Mouse (Mus musculus) midbrain, embryonic 14.5 days (tissue): Measurements from ENCODE around the gene Atg10. TPM values are rescaled to one million over a fixed set of nuclear protein-coding genes. Genes with fewer than 3 reads are reported as not detected.

Experiments
- ATAC-seq: fragments of 200-750 bp; cut with Nextera tagmentation; 2 replicates; pipeline ENCODE4 v1.8.0; 2017; ENCODE audit warnings: moderate number of reproducible peaks, moderate library complexity; ENCODE audit not compliant: low FRiP score, low TSS enrichment
- DNase-seq: peaks from one replicate; pipeline ENCODE4 v3.0.0-alpha.2; 2015
- H3K27ac ChIP-seq: fragments of 300-500 bp; sonication (generic); replicated peaks from 2 replicates; pipeline ENCODE4 v1.5.1; 2014; ENCODE audit warnings: mild to moderate bottlenecking, low read depth, low read length, moderate library complexity
- H3K27me3 ChIP-seq: fragments of 300-500 bp; sonication (generic); 2 replicates; pipeline ENCODE4 v1.6.1; 2014; ENCODE audit warnings: low read length, control low read depth, mixed read lengths; ENCODE audit not compliant: control insufficient read depth, insufficient read depth
- H3K36me3 ChIP-seq: fragments of 300-500 bp; sonication (generic); 2 replicates; pipeline ENCODE4 v1.6.1; 2014; ENCODE audit warnings: low read length, control low read depth; ENCODE audit not compliant: control insufficient read depth, insufficient read depth
- H3K4me1 ChIP-seq: fragments of 300-500 bp; sonication (generic); 2 replicates; pipeline ENCODE4 v1.6.1; 2014; ENCODE audit warnings: mild to moderate bottlenecking, antibody characterized with exemption, low read length, control low read depth; ENCODE audit not compliant: control insufficient read depth, insufficient read depth
- H3K4me2 ChIP-seq: fragments of 300-500 bp; sonication (generic); 2 replicates; pipeline ENCODE4 v1.6.1; 2014; ENCODE audit warnings: mild to moderate bottlenecking, low read length, moderate library complexity
- H3K4me3 ChIP-seq: fragments of 300-500 bp; sonication (generic); replicated peaks from 2 replicates; pipeline ENCODE4 v1.5.1; 2014; ENCODE audit warnings: low read depth, low read length
- H3K9ac ChIP-seq: fragments of 300-500 bp; sonication (generic); replicated peaks from 2 replicates; pipeline ENCODE4 v1.6.1; 2014; ENCODE audit warnings: mild to moderate bottlenecking, low read length, moderate library complexity
- H3K9me3 ChIP-seq: fragments of 300-500 bp; sonication (generic); 2 replicates; pipeline ENCODE4 v1.6.1; 2016; ENCODE audit warnings: low read length, control low read depth, mixed read lengths; ENCODE audit not compliant: control insufficient read depth
- WGBS: fragments of 180-500 bp; shearing (Covaris S2); extraction: QIAGEN DNeasy Blood & Tissue Kit; methylation state at CpG from one replicate; pipeline ENCODE4 v1.1.7; 2014; 5-methylcytosine and 5-hydroxymethylcytosine counted together
- polyA plus RNA-seq: library from polyadenylated mRNA; unstranded; fragments of >200 nt; fragmentation: Nextera tagmentation; extraction: Ambion mirVana; gene quantifications from 2 replicates; pipeline ENCODE4 v1.2.1, GENCODE M21; 2014

Atg10 gene
- polyA plus RNA-seq, 1 experiment from 2014 or later: 14.5 TPM

- H3K9me3 ChIP-seq: no peaks in the 10 kb centered on the region
- no peak overlapping the region for H3K9ac ChIP-seq
- H3K4me3 ChIP-seq: no peak overlapping the region
- H3K4me2 ChIP-seq: no peak overlapping the region
- no peaks in the 10 kb centered on the region for H3K27me3 ChIP-seq
- WGBS: 86% methylated on average over 4 of the region's 4 CpGs
- H3K36me3 ChIP-seq: no peaks in the 10 kb centered on the region
- DNase-seq (no peak), ATAC-seq (no peak)
- H3K4me1 ChIP-seq: peaks cover 8% of the 10 kb centered on the region
- no peak overlapping the region for H3K27ac ChIP-seq
These were observed 2.1 kb downstream of the Atg10 start for GRCm38 (mm10) chr13:91221696-91222095.

GRCm38 (mm10) chr13:91217691-91218090 lies 6.1 kb downstream of the Atg10 start:
- H3K36me3 ChIP-seq: no peaks in the 10 kb centered on the region
- WGBS: 79% methylated on average over 2 of the region's 2 CpGs
- ATAC-seq (no peak), DNase-seq (no peak)
- H3K9ac ChIP-seq: no peak overlapping the region
- no peak overlapping the region for H3K4me2 ChIP-seq
- H3K4me1 ChIP-seq: peaks cover under 1% of the 10 kb centered on the region
- H3K4me3 ChIP-seq: no peak overlapping the region
- no peaks in the 10 kb centered on the region for H3K27me3 ChIP-seq
- no peak overlapping the region for H3K27ac ChIP-seq
- no peaks in the 10 kb centered on the region for H3K9me3 ChIP-seq

DNA sequence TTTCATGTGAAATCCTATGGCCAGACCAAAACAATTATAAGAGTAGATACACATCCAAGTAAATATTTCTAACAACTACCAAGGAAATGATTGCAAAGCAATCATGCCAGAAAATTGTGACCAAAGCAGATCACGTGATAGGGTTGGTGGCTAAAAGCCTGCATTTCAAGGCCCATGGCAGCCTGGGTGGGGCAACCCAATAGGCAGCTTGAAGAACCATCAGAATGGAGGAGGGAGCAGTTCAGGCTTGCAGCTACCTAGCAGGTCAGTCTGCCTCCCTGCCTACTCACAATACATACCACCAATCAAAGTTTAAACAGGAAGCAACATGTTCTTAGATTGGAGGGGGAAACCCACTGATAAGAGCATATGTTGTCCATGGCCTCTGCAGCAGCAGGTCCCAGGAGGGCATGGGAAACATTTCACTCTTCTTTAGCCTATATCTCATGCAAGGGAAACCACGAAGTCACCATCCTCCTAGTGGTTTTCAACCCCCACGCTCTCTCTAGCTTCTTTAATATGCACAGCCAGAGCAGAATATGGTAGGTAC lies 7.0 kb downstream of the Atg10 start:
- WGBS: 90% methylated on average over 3 of the region's 3 CpGs
- DNase-seq (no peak), ATAC-seq (no peak)
- no peak overlapping the region for H3K9ac ChIP-seq
- H3K4me3 ChIP-seq: no peak overlapping the region
- H3K27ac ChIP-seq: no peak overlapping the region
- H3K27me3 ChIP-seq: no peaks in the 10 kb centered on the region
- no peaks in the 10 kb centered on the region for H3K9me3 ChIP-seq
- H3K36me3 ChIP-seq: no peaks in the 10 kb centered on the region
- H3K4me1 ChIP-seq: no peaks in the 10 kb centered on the region
- no peak overlapping the region for H3K4me2 ChIP-seq

DNA sequence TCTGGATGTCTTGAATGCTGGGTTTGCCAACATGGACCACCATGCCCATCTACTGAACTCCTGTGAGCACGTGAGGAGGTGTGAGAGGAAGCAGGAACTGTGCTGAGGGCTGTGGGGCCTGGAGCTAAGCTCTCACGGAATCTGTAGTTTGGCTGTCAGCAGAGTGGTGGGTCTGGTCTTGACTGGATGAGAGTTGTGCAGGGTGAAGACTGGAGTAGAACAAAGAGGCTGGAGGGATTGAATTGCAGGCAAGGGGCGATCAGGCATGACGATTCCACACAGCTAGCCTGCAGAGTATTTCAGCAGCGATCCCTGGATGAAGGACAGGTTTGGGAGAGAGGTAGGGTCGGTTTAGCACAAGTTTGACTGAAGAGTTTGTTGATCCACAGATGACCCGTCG lies 10.8 kb downstream of the Atg10 start:
- WGBS: 56% methylated on average over 8 of the region's 8 CpGs
- Histone ChIP-seq H3K4me1 (no peaks in the 10 kb centered on the region), H3K9me3 (no peaks in the 10 kb centered on the region), H3K27me3 (no peaks in the 10 kb centered on the region), H3K4me2 (no peak overlapping the region), H3K9ac (no peak overlapping the region), H3K36me3 (no peaks in the 10 kb centered on the region), H3K27ac (no peak overlapping the region), H3K4me3 (no peak overlapping the region)
- no peak for ATAC-seq
- DNase-seq: no peak

DNA sequence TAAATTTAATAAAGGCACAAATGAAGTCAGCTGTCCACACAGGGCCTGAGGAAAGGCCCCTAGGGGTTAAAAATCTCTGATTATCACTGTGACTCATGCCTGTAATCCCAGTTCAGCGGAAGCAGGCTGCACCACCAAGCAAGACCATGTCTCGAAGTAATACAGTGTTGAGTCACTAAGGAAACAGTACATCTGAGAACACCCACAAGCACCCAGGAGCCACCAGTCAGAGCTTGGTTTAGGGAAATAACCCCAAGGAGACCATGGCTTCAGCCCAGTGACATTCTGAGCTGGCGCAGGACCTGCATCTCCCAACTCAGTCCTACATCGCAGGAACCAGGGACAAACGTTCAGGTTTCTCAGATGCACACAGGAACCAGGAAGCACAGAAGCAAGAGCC lies 17.5 kb downstream of the Atg10 start:
- no peaks in the 10 kb centered on the region for H3K27me3 ChIP-seq
- no peak overlapping the region for H3K9ac ChIP-seq
- no peaks in the 10 kb centered on the region for H3K36me3 ChIP-seq
- H3K4me1 ChIP-seq: no peaks in the 10 kb centered on the region
- H3K9me3 ChIP-seq: no peaks in the 10 kb centered on the region
- H3K4me2 ChIP-seq: no peak overlapping the region
- ATAC-seq (no peak), DNase-seq (no peak)
- WGBS: 84% methylated on average over 5 of the region's 5 CpGs
- no peak overlapping the region for H3K4me3 ChIP-seq
- H3K27ac ChIP-seq: no peak overlapping the region

DNA sequence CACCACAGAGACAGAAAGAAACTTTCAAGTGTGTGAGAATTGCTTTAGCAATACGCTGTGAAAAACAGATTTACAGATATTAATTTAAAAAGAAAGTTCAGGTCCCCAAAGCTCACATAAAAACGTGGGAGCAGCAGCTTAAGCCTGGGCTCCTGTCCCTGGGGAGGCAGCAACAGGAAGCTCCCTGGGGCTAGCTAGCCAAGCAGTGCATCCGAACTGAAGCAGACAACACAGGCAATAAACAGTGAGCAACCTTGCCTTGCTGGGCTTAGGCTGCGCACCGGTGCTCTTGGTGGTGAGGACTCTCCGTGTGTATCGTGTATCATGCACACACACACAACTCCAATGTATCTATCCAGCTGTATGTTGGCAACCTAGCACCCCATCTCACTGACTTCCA lies 21.2 kb downstream of the Atg10 start:
- no peak for ATAC-seq

DNA sequence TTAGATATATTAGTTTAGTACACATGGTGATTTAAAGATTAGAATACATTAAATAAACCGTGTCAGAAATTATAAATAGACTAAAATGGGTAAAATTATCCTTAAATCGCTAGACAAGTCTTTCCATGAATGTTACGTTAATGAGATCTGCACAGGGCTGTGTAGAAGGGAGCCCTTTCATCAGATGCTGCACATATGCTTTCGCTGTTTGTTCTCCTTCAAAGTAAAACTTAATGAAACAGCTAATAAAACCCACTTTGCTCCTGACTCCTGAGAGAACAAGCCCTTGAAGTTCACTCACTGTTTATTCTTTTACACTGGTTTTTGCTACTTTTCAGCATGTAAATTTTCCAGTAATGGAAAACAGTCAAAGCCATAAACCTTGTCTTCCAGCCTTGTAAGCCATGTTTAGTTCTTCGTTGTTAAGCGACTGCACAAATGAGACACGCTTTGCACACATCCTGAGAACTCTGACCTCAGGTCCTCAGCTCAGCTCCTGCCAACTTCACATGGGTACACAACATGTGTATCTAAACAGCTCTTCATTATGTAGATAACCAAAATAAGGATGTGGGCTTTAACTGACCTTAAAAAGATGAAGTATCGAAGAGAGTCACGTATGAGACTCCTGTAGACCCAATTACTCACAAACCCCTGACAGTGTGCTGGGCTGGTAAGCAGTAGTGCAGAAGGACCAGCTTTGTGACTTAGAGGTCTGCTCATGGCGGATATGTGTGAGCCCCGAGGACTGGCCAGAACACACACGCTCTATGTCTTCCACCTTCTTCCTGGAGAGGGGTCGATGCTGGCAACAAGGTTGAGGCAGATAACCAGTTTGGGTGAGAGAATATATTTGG lies 36.2 kb downstream of the Atg10 start:
- Histone ChIP-seq H3K9ac (no peak overlapping the region), H3K4me3 (no peak overlapping the region), H3K4me1 (no peaks in the 10 kb centered on the region), H3K9me3 (no peaks in the 10 kb centered on the region), H3K4me2 (no peak overlapping the region), H3K27me3 (no peaks in the 10 kb centered on the region), H3K27ac (no peak overlapping the region), H3K36me3 (no peaks in the 10 kb centered on the region)
- DNase-seq (no peak), ATAC-seq (no peak)
- WGBS: 91% methylated on average over 13 of the region's 13 CpGs

More for the DNA sequence above, 21.2 kb downstream of the Atg10 start:
- Histone ChIP-seq H3K36me3 (no peaks in the 10 kb centered on the region), H3K4me3 (no peak overlapping the region), H3K9ac (no peak overlapping the region), H3K4me2 (no peak overlapping the region), H3K9me3 (no peaks in the 10 kb centered on the region), H3K27me3 (no peaks in the 10 kb centered on the region), H3K27ac (no peak overlapping the region), H3K4me1 (no peaks in the 10 kb centered on the region)
- no peak for DNase-seq
- WGBS: 73% methylated on average over 7 of the region's 7 CpGs

- 91% methylated on average over 3 of the region's 3 CpGs for WGBS
- H3K9ac ChIP-seq: no peak overlapping the region
These were observed 38.4 kb downstream of the Atg10 start for GRCm38 (mm10) chr13:91185248-91185867.

More at GRCm38 (mm10) chr13:91185248-91185867, 38.4 kb downstream of the Atg10 start:
- Histone ChIP-seq H3K4me3 (no peak overlapping the region), H3K36me3 (no peaks in the 10 kb centered on the region), H3K27me3 (no peaks in the 10 kb centered on the region), H3K4me2 (no peak overlapping the region), H3K27ac (no peak overlapping the region), H3K4me1 (no peaks in the 10 kb centered on the region), H3K9me3 (no peaks in the 10 kb centered on the region)
- no peak for ATAC-seq
- no peak for DNase-seq
